36 mouse cellular contexts compared by ENCODE assay signal in genomic region chr5:113304527-113304926, GRCm38 (mm10). TPM values are rescaled to one million over a fixed set of nuclear protein-coding genes. Genes with fewer than 3 reads are reported as not detected.
A peak's percentile ranks its signal among the peaks of the same experiment; 100 is the strongest.
DNase-seq lines count a peak whose midpoint lies in the region; ATAC-seq and TF ChIP-seq lines count a peak whose summit lies in the region.
"Had no signal": no experiment of that assay in that cellular context is flagged by ENCODE, and none has a peak within 500 bp of the region (broad histone marks: within the 10 kb centered on the region; RNA-seq: fewer than 3 reads in every experiment).

No protein-coding gene starts in this region.

- peak; percentile 46 to 68 for DNase-seq in frontal cortex, adult 2 months (ENCODE audit: extremely low spot score in 1 of 2, low spot score in 1 of 2)
- DNase-seq in frontal cortex, postnatal 10 days (ENCODE audit: low spot score in 2 of 2), result no peak
- peak; percentile 62 for DNase-seq in midbrain, embryonic 11.5 days (ENCODE audit: low spot score, missing footprints)
- no peak for DNase-seq in midbrain, postnatal 0 days (ENCODE audit: low spot score)
- no peak for DNase-seq in cerebellum, postnatal 36 days
- DNase-seq: adrenal gland, adult 2 months; B cell, adult 2 months; cerebellum, adult 18-20 months; cerebellum, postnatal 25 days; embryo, embryonic 11 days; gastrocnemius, postnatal 25 days; heart, adult 18-20 months; heart, postnatal 10 days; kidney, adult 9 months; kidney, postnatal 25 days; liver, embryonic 13.5 days; lung, adult 2 months; lung, postnatal 14 days; right cerebral cortex, postnatal 14 days; spleen, adult 18-20 months had no signal

- H3K9me3 ChIP-seq in midbrain, embryonic 11.5 days (ENCODE audit: control insufficient read depth, low read length), result no peaks in the 10 kb centered on the region
- H3K9me3 ChIP-seq in midbrain, postnatal 0 days (ENCODE audit: low read length), result no peaks in the 10 kb centered on the region
- no peaks in the 10 kb centered on the region for H3K9me3 ChIP-seq in midbrain, embryonic 13.5 days
- H3K9me3 ChIP-seq in kidney, embryonic 16.5 days (ENCODE audit: low read length), result no peaks in the 10 kb centered on the region
- H3K9me3 ChIP-seq: embryonic facial prominence, embryonic 13.5 days; heart, embryonic 12.5 days; liver, embryonic 13.5 days had no signal

- H3K27me3 ChIP-seq in midbrain, embryonic 11.5 days (ENCODE audit: control insufficient read depth, insufficient read depth, low read length), result peaks cover 7% of the 10 kb centered on the region; the same call in 1 of the 2 replicates
- no peaks in the 10 kb centered on the region for H3K27me3 ChIP-seq in midbrain, postnatal 0 days (ENCODE audit: insufficient read depth, low read length)
- peaks cover 12% of the 10 kb centered on the region for H3K27me3 ChIP-seq in midbrain, embryonic 13.5 days
- H3K27me3 ChIP-seq in kidney, embryonic 16.5 days (ENCODE audit: insufficient read depth, low read length), result peaks cover 10% of the 10 kb centered on the region; the same call in 1 of the 2 replicates

- H3K36me3 ChIP-seq in midbrain, embryonic 11.5 days (ENCODE audit: control insufficient read depth, insufficient read depth, low read length), result no peaks in the 10 kb centered on the region
- H3K36me3 ChIP-seq in midbrain, postnatal 0 days (ENCODE audit: insufficient read depth, low read length), result no peaks in the 10 kb centered on the region
- no peaks in the 10 kb centered on the region for H3K36me3 ChIP-seq in midbrain, embryonic 13.5 days
- H3K36me3 ChIP-seq in kidney, embryonic 16.5 days (ENCODE audit: insufficient read depth, low read length), result no peaks in the 10 kb centered on the region
- H3K36me3 ChIP-seq: embryonic facial prominence, embryonic 13.5 days; G1E; heart, embryonic 12.5 days; liver, embryonic 13.5 days had no signal

- H3K4me1 ChIP-seq in midbrain, embryonic 11.5 days (ENCODE audit: control insufficient read depth, insufficient read depth, low read length), result peaks cover 25% of the 10 kb centered on the region
- H3K4me1 ChIP-seq in midbrain, postnatal 0 days (ENCODE audit: insufficient read depth, low read length), result peaks cover 27% of the 10 kb centered on the region; the same call in 1 of the 2 replicates
- H3K4me1 ChIP-seq in midbrain, embryonic 13.5 days (replicated peaks), result peaks cover 65% of the 10 kb centered on the region
- H3K4me1 ChIP-seq in kidney, embryonic 16.5 days (ENCODE audit: insufficient read depth, low read length), result peaks cover 18% of the 10 kb centered on the region
- H3K4me1 ChIP-seq: liver, embryonic 13.5 days had no signal

- H3K27ac ChIP-seq in midbrain, embryonic 11.5 days (ENCODE audit: low read depth, low read length), result no peak overlapping the region
- H3K27ac ChIP-seq in midbrain, postnatal 0 days (ENCODE audit: low read depth, low read length), result no peak overlapping the region
- H3K27ac ChIP-seq in midbrain, embryonic 13.5 days, result peak overlapping the region; percentile 44
- no peak overlapping the region for H3K27ac ChIP-seq in kidney, embryonic 16.5 days (ENCODE audit: low read length)
- H3K27ac ChIP-seq: embryonic facial prominence, embryonic 13.5 days; hindbrain, postnatal 0 days; liver, embryonic 13.5 days had no signal

- 95% methylated on average over 5 of the region's 5 CpGs for WGBS in midbrain, embryonic 11.5 days
- 92% methylated on average over 5 of the region's 5 CpGs for WGBS in midbrain, postnatal 0 days
- 85% methylated on average over 5 of the region's 5 CpGs for WGBS in midbrain, embryonic 13.5 days
- WGBS in kidney, embryonic 16.5 days, result 89% methylated on average over 5 of the region's 5 CpGs

- H3K4me2 ChIP-seq in midbrain, embryonic 11.5 days, result no peak overlapping the region
- H3K4me2 ChIP-seq in midbrain, postnatal 0 days (ENCODE audit: low read depth, low read length, poor library complexity, severe bottlenecking), result no peak overlapping the region
- no peak overlapping the region for H3K4me2 ChIP-seq in midbrain, embryonic 13.5 days (replicated peaks)
- H3K4me2 ChIP-seq in kidney, embryonic 16.5 days (replicated peaks; ENCODE audit: low read depth, low read length), result no peak overlapping the region
- H3K4me2 ChIP-seq: embryonic facial prominence, embryonic 13.5 days; heart, embryonic 12.5 days; liver, embryonic 13.5 days had no signal

- no peak for ATAC-seq in midbrain, embryonic 11.5 days (ENCODE audit: low FRiP score)
- no peak for ATAC-seq in midbrain, postnatal 0 days (ENCODE audit: low FRiP score)
- no peak for ATAC-seq in midbrain, embryonic 13.5 days
- ATAC-seq in kidney, embryonic 16.5 days (ENCODE audit: low FRiP score, low TSS enrichment), result no peak
- ATAC-seq: hindbrain, postnatal 0 days; intestine, embryonic 16.5 days had no signal

- H3K4me3 ChIP-seq in midbrain, embryonic 11.5 days (ENCODE audit: low read depth, low read length), result no peak overlapping the region
- no peak overlapping the region for H3K4me3 ChIP-seq in midbrain, postnatal 0 days (ENCODE audit: low read depth, low read length)
- H3K4me3 ChIP-seq in midbrain, embryonic 13.5 days (replicated peaks), result no peak overlapping the region
- H3K4me3 ChIP-seq in kidney, embryonic 16.5 days (ENCODE audit: low read length), result no peak overlapping the region
- H3K4me3 ChIP-seq: embryonic facial prominence, embryonic 13.5 days; erythroblast, embryonic 14.5 days; heart, embryonic 12.5 days; liver, embryonic 13.5 days had no signal

- no peak overlapping the region for H3K9ac ChIP-seq in midbrain, embryonic 11.5 days (ENCODE audit: low read length)
- H3K9ac ChIP-seq in midbrain, postnatal 0 days (replicated peaks; ENCODE audit: low read length, poor library complexity, severe bottlenecking), result no peak overlapping the region
- H3K9ac ChIP-seq in midbrain, embryonic 13.5 days (replicated peaks), result no peak overlapping the region
- H3K9ac ChIP-seq in kidney, embryonic 16.5 days (replicated peaks; ENCODE audit: low read length), result no peak overlapping the region
- H3K9ac ChIP-seq: embryonic facial prominence, embryonic 13.5 days; heart, embryonic 12.5 days; liver, embryonic 13.5 days had no signal

- no peak for TF ChIP-seq CTCF in midbrain, postnatal 0 days (IDR thresholded peaks at IDR 0.05)

RNA-seq across cellular contexts. Expression of gene Sgsm1, which starts 6.1 kb away (rescaled TPM):
- polyA plus RNA-seq in frontal cortex, adult 2 months (2012; rRNA removed), result 66.4 and 69.8 TPM in 2 replicates
- 10.8 TPM in 2 replicates for polyA plus RNA-seq in midbrain, embryonic 11.5 days (2014; fragmentation: Nextera tagmentation; extraction: Ambion mirVana)
- 52.9 and 53.4 TPM in 2 replicates for total RNA-seq in midbrain, postnatal 0 days (2014; rRNA removed)
- polyA plus RNA-seq in midbrain, postnatal 0 days (2015; fragmentation: Nextera tagmentation; extraction: Ambion mirVana), result 19.8 and 27.3 TPM in 2 replicates
- 17.2 and 17.4 TPM in 2 replicates for polyA plus RNA-seq in midbrain, embryonic 13.5 days (2015; fragmentation: Nextera tagmentation; extraction: Ambion mirVana)
- polyA plus RNA-seq in kidney, embryonic 16.5 days (2015; fragmentation: Nextera tagmentation; extraction: Ambion mirVana), result 6.1 and 8.1 TPM in 2 replicates
- total RNA-seq: monocyte, adult 5-6 weeks; neutrophil, adult 5-6 weeks had no signal
- polyA plus RNA-seq: erythroblast, embryonic 14.5 days; G1E had no signal

RNA-seq across cellular contexts. Expression of gene Aym1, which starts 52.6 kb away (rescaled TPM):
- polyA plus RNA-seq in frontal cortex, adult 2 months (2012; rRNA removed), result not detected in 2 replicates
- not detected in 2 replicates for polyA plus RNA-seq in midbrain, embryonic 11.5 days (2014; fragmentation: Nextera tagmentation; extraction: Ambion mirVana)
- total RNA-seq in midbrain, postnatal 0 days (2014; rRNA removed), result not detected in 2 replicates
- not detected in 2 replicates for polyA plus RNA-seq in midbrain, postnatal 0 days (2015; fragmentation: Nextera tagmentation; extraction: Ambion mirVana)
- polyA plus RNA-seq in midbrain, embryonic 13.5 days (2015; fragmentation: Nextera tagmentation; extraction: Ambion mirVana), result not detected in 2 replicates
- not detected in 2 replicates for polyA plus RNA-seq in kidney, embryonic 16.5 days (2015; fragmentation: Nextera tagmentation; extraction: Ambion mirVana)
- total RNA-seq: adrenal gland, adult 2 months; CH12.LX; G1E; gastrocnemius, postnatal 25 days; heart, adult 18-20 months; heart, postnatal 10 days; hindbrain, postnatal 0 days; layer of hippocampus, adult 8-10 months; left cerebral cortex, postnatal 25 days; megakaryocyte progenitor cell, adult 5-6 weeks; monocyte, adult 5-6 weeks; neutrophil, adult 5-6 weeks had no signal
- polyA plus RNA-seq: adrenal gland, adult 2 months; embryonic facial prominence, embryonic 13.5 days; erythroblast, embryonic 14.5 days; G1E; heart, embryonic 12.5 days; hindbrain, embryonic 11.5 days; hindbrain, postnatal 0 days; intestine, embryonic 16.5 days; limb, embryonic 14.5 days; liver, embryonic 13.5 days; lung, adult 2 months had no signal

Comparison
In these comparisons a context has a peak if more than half of its experiments do, and no peak if none do; other contexts are left out.
1. DNase-seq: peak in frontal cortex, adult 2 months (2 of 2) and midbrain, embryonic 11.5 days (single experiment); none in frontal cortex, postnatal 10 days (0 of 2), midbrain, postnatal 0 days (single experiment) and cerebellum, postnatal 36 days (0 of 2).